Mouse (Mus musculus): ENCODE measurements at regions not wholly inside any gene's neighbourhood (a gene's known extent, or its start where the extent isn't known, plus 50 kb on each side); places are given as distances from the start of the nearest gene placed in this dataset.

- ATAC-seq (ENCODE audit: insufficient read depth, low FRiP score, low read depth) = no peak
These were observed 61.4 kb upstream of the Rad23b start for GRCm38 (mm10) chr4:55288456-55288855.

DNA sequence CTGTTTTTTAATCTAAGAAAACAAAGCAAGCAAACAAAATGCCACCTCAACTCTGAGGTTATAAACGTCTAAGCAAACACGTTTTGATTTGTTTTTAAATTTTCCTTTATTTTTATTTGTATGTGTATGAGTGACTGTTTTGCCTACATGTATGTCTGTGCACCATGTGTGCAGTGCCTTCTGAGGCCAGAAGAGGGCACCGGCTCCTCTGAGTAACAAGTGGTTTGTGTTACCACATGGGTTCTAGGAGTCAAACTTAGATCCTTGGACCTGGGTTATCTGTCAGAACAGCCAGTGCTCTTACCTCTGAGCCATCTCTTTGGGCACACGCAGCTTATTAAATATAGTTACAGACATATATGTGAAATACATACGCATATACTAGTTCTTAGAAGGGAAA, 57.6 kb upstream of the Rad23b start:
- no peaks in the 10 kb centered on the region for H3K27me3 ChIP-seq (replicated peaks)
- ATAC-seq (ENCODE audit: insufficient read depth, low FRiP score, low read depth) = no peak

More at GRCm38 (mm10) chr4:55288456-55288855, 61.4 kb upstream of the Rad23b start:
- Histone ChIP-seq H3K4me1 (no peaks in the 10 kb centered on the region), H3K9me3 (no peaks in the 10 kb centered on the region), H3K9ac (no peak overlapping the region), H3K36me3 (no peaks in the 10 kb centered on the region), H3K4me2 (no peak overlapping the region), H3K27me3 (replicated peaks) (no peaks in the 10 kb centered on the region), H3K27ac (no peak overlapping the region), H3K4me3 (replicated peaks) (no peak overlapping the region)
- WGBS = 54% methylated on average over 6 of the region's 6 CpGs

GRCm38 (mm10) chr4:55292701-55293100, 57.1 kb upstream of the Rad23b start:
- H3K4me1 ChIP-seq = peaks cover 4% of the 10 kb centered on the region; the same call in 1 of the 2 replicates
- WGBS = 48% methylated on average over 4 of the region's 4 CpGs
- no peak overlapping the region for H3K27ac ChIP-seq
- no peak overlapping the region for H3K9ac ChIP-seq
- no peak overlapping the region for H3K4me2 ChIP-seq
- H3K36me3 ChIP-seq = no peaks in the 10 kb centered on the region
- ATAC-seq (ENCODE audit: insufficient read depth, low FRiP score, low read depth) = no peak
- no peaks in the 10 kb centered on the region for H3K9me3 ChIP-seq
- no peak overlapping the region for H3K4me3 ChIP-seq (replicated peaks)
- no peaks in the 10 kb centered on the region for H3K27me3 ChIP-seq (replicated peaks)

More for the DNA sequence above, 57.6 kb upstream of the Rad23b start:
- Histone ChIP-seq H3K9me3 (no peaks in the 10 kb centered on the region), H3K4me2 (no peak overlapping the region), H3K36me3 (no peaks in the 10 kb centered on the region), H3K27ac (no peak overlapping the region), H3K4me1 (peaks cover 4% of the 10 kb centered on the region; the same call in 1 of the 2 replicates), H3K9ac (no peak overlapping the region), H3K4me3 (replicated peaks) (no peak overlapping the region)
- WGBS = 79% methylated on average over 5 of the region's 5 CpGs

- Histone ChIP-seq H3K4me1 (peaks cover 4% of the 10 kb centered on the region; the same call in 1 of the 2 replicates), H3K27ac (no peak overlapping the region), H3K4me2 (peak overlapping the region; percentile 60; the same call in 1 of the 2 replicates), H3K4me3 (replicated peaks) (no peak overlapping the region), H3K9me3 (no peaks in the 10 kb centered on the region), H3K27me3 (replicated peaks) (no peaks in the 10 kb centered on the region), H3K9ac (no peak overlapping the region), H3K36me3 (no peaks in the 10 kb centered on the region)
- ATAC-seq (ENCODE audit: insufficient read depth, low FRiP score, low read depth) = no peak
- WGBS = 16% methylated on average over 5 of the region's 5 CpGs
These were observed 56.3 kb upstream of the Rad23b start for GRCm38 (mm10) chr4:55293347-55294079.

GRCm38 (mm10) chr4:55294255-55294687, 55.6 kb upstream of the Rad23b start:
- H3K4me2 ChIP-seq = peak overlapping the region; percentile 60
- H3K9me3 ChIP-seq = no peaks in the 10 kb centered on the region
- no peaks in the 10 kb centered on the region for H3K36me3 ChIP-seq
- no peak overlapping the region for H3K27ac ChIP-seq
- H3K4me3 ChIP-seq (replicated peaks) = peak overlapping the region; percentile 33
- H3K4me1 ChIP-seq = peaks cover 4% of the 10 kb centered on the region; the same call in 1 of the 2 replicates
- no peaks in the 10 kb centered on the region for H3K27me3 ChIP-seq (replicated peaks)
- no peak for ATAC-seq (ENCODE audit: insufficient read depth, low FRiP score, low read depth)
- H3K9ac ChIP-seq = no peak overlapping the region
- WGBS = 2% methylated on average over 14 of the region's 14 CpGs

DNA sequence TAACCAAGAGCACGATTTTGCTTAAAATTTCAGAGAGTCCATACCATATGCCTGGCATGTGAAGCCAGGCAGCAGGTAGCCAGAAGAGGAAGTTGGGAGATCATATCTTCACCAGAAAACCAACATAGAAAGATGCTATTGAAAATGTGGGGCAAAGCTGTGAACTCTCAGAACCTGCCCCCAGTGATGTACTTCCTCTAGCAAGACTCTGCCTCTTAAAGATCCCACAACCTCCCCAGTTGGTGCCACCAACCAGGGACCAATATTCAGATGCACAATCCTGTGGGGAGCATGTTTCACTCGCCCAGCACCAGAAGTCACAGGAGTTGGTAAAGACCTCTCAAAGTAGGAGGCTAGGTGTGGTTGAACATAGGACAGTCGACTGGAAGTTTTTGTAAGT, 52.0 kb upstream of the Rad23b start:
- no peak overlapping the region for H3K4me2 ChIP-seq
- no peak for ATAC-seq (ENCODE audit: insufficient read depth, low FRiP score, low read depth)
- WGBS = 78% methylated on average over 3 of the region's 3 CpGs

More for the DNA sequence above, 52.0 kb upstream of the Rad23b start:
- no peak overlapping the region for H3K9ac ChIP-seq
- no peaks in the 10 kb centered on the region for H3K36me3 ChIP-seq
- no peak overlapping the region for H3K4me3 ChIP-seq (replicated peaks)
- no peak overlapping the region for H3K27ac ChIP-seq
- peaks cover 4% of the 10 kb centered on the region; the same call in 1 of the 2 replicates for H3K4me1 ChIP-seq
- H3K27me3 ChIP-seq (replicated peaks) = no peaks in the 10 kb centered on the region
- H3K9me3 ChIP-seq = no peaks in the 10 kb centered on the region

All from stomach, embryonic 15.5 days (tissue).